Comparison of ENCODE assay signal across 9 mouse cellular contexts in genomic region chrX:7429524-7429865, GRCm38 (mm10). TPM values are rescaled to one million over a fixed set of nuclear protein-coding genes. Genes with fewer than 3 reads are reported as not detected.
DNase-seq lines count a peak whose midpoint lies in the region; ATAC-seq lines count a peak whose summit lies in the region.
"Had no signal": no experiment of that assay in that cellular context is flagged by ENCODE, and none has a peak within 500 bp of the region (broad histone marks: within the 10 kb centered on the region; RNA-seq: fewer than 3 reads in every experiment).

No protein-coding gene starts in this region.

- no peak overlapping the region for H3K9ac ChIP-seq in heart, embryonic 11.5 days (ENCODE audit: low read depth, low read length)
- H3K9ac ChIP-seq in midbrain, embryonic 11.5 days (ENCODE audit: low read length), result no peak overlapping the region
- no peak overlapping the region for H3K9ac ChIP-seq in embryonic facial prominence, embryonic 11.5 days (replicated peaks; ENCODE audit: low read length)

- H3K27me3 ChIP-seq in heart, embryonic 11.5 days (ENCODE audit: control insufficient read depth, insufficient read depth, low read length), result no peaks in the 10 kb centered on the region
- H3K27me3 ChIP-seq in midbrain, embryonic 11.5 days (ENCODE audit: control insufficient read depth, insufficient read depth, low read length), result no peaks in the 10 kb centered on the region
- no peaks in the 10 kb centered on the region for H3K27me3 ChIP-seq in midbrain, embryonic 10.5 days (ENCODE audit: low read depth, poor library complexity, severe bottlenecking)
- no peaks in the 10 kb centered on the region for H3K27me3 ChIP-seq in embryonic facial prominence, embryonic 11.5 days (ENCODE audit: control insufficient read depth, insufficient read depth, low read length)

- H3K9me3 ChIP-seq in heart, embryonic 11.5 days (replicated peaks; ENCODE audit: control insufficient read depth, low read length), result no peaks in the 10 kb centered on the region
- no peaks in the 10 kb centered on the region for H3K9me3 ChIP-seq in midbrain, embryonic 11.5 days (ENCODE audit: control insufficient read depth, low read length)
- no peaks in the 10 kb centered on the region for H3K9me3 ChIP-seq in midbrain, embryonic 10.5 days (replicated peaks)
- H3K9me3 ChIP-seq in embryonic facial prominence, embryonic 11.5 days (replicated peaks; ENCODE audit: control insufficient read depth, low read length), result no peaks in the 10 kb centered on the region

- intact Hi-C loops in heart, postnatal 10 days (cut with DNase I), result no loop called here

- H3K27ac ChIP-seq in heart, embryonic 11.5 days (ENCODE audit: low read depth, low read length), result peak overlapping the region; percentile 41; the same call in 1 of the 2 replicates
- no peak overlapping the region for H3K27ac ChIP-seq in midbrain, embryonic 11.5 days (ENCODE audit: low read depth, low read length)
- no peak overlapping the region; the same call in 1 of the 2 replicates for H3K27ac ChIP-seq in midbrain, embryonic 10.5 days (replicated peaks)
- H3K27ac ChIP-seq in embryonic facial prominence, embryonic 11.5 days (replicated peaks; ENCODE audit: low read depth, low read length), result no peak overlapping the region

- whole genome bisulfite sequencing in heart, embryonic 11.5 days (ENCODE audit: insufficient replicate concordance), result 21% methylated on average over 5 of the region's 5 CpGs
- 20% methylated on average over 5 of the region's 5 CpGs for WGBS in midbrain, embryonic 11.5 days
- 21% methylated on average over 5 of the region's 5 CpGs for WGBS in midbrain, embryonic 10.5 days
- 23% methylated on average over 5 of the region's 5 CpGs for WGBS in embryonic facial prominence, embryonic 11.5 days

- no peak for DNase-seq in heart, postnatal 10 days
- DNase-seq in midbrain, embryonic 11.5 days (ENCODE audit: low spot score, missing footprints), result no peak
- DNase-seq in midbrain, embryonic 10.5 days (ENCODE audit: low spot score), result no peak
- DNase-seq in embryonic facial prominence, embryonic 11.5 days (ENCODE audit: low spot score), result no peak
- DNase-seq in yolk sac, embryonic 10.5 days (ENCODE audit: low spot score), result peak; percentile 58
- DNase-seq in right cerebral cortex, postnatal 25 days, result no peak

- H3K4me2 ChIP-seq in heart, embryonic 11.5 days, result no peak overlapping the region
- no peak overlapping the region for H3K4me2 ChIP-seq in midbrain, embryonic 11.5 days
- no peak overlapping the region for H3K4me2 ChIP-seq in embryonic facial prominence, embryonic 11.5 days (ENCODE audit: low read depth, low read length)
- H3K4me2 ChIP-seq: liver, embryonic 11.5 days had no signal

- ATAC-seq in heart, embryonic 11.5 days (replicated peaks; ENCODE audit: insufficient number of reproducible peaks, low FRiP score, low TSS enrichment), result no peak
- peak; percentile 22; the same call in 1 of the 2 replicates for ATAC-seq in midbrain, embryonic 11.5 days (ENCODE audit: low FRiP score)
- 0 out of 2 replicates have a peak, but pooled peaks have one; percentile 59 for ATAC-seq in embryonic facial prominence, embryonic 11.5 days (replicated peaks; ENCODE audit: insufficient number of reproducible peaks, low FRiP score, low TSS enrichment, low read depth)
- ATAC-seq in megakaryocyte-erythroid progenitor cell, adult 5-6 weeks (replicated peaks; ENCODE audit: low FRiP score, low TSS enrichment, poor library complexity, severe bottlenecking), result no peak

- H3K36me3 ChIP-seq in heart, embryonic 11.5 days (ENCODE audit: control insufficient read depth, insufficient read depth, low read length), result no peaks in the 10 kb centered on the region
- H3K36me3 ChIP-seq in midbrain, embryonic 11.5 days (ENCODE audit: control insufficient read depth, insufficient read depth, low read length), result no peaks in the 10 kb centered on the region
- no peaks in the 10 kb centered on the region for H3K36me3 ChIP-seq in midbrain, embryonic 10.5 days
- H3K36me3 ChIP-seq in embryonic facial prominence, embryonic 11.5 days (replicated peaks; ENCODE audit: control insufficient read depth, insufficient read depth, low read depth, low read length), result no peaks in the 10 kb centered on the region

- H3K4me3 ChIP-seq in heart, embryonic 11.5 days (ENCODE audit: low read depth, low read length), result no peak overlapping the region
- H3K4me3 ChIP-seq in midbrain, embryonic 11.5 days (ENCODE audit: low read depth, low read length), result no peak overlapping the region
- no peak overlapping the region for H3K4me3 ChIP-seq in midbrain, embryonic 10.5 days
- no peak overlapping the region for H3K4me3 ChIP-seq in embryonic facial prominence, embryonic 11.5 days (ENCODE audit: low read depth, low read length)

- no peaks in the 10 kb centered on the region for H3K4me1 ChIP-seq in heart, embryonic 11.5 days (ENCODE audit: control insufficient read depth, insufficient read depth, low read length)
- H3K4me1 ChIP-seq in midbrain, embryonic 11.5 days (ENCODE audit: control insufficient read depth, insufficient read depth, low read length), result no peaks in the 10 kb centered on the region; the same call in 1 of the 2 replicates
- H3K4me1 ChIP-seq in midbrain, embryonic 10.5 days, result peaks cover 15% of the 10 kb centered on the region
- no peaks in the 10 kb centered on the region for H3K4me1 ChIP-seq in embryonic facial prominence, embryonic 11.5 days (ENCODE audit: control insufficient read depth, insufficient read depth, low read length)

RNA-seq across cellular contexts. Expression of gene Usp27x, which starts 53.9 kb away (rescaled TPM):
- 0.33 and 0.48 TPM in 2 replicates for polyA plus RNA-seq in heart, embryonic 11.5 days (2014; fragmentation: Nextera tagmentation; extraction: Ambion mirVana)
- 1 to 10 TPM in 1 of 2 experiments, under 1 TPM in 1; 0.91 to 1.3 TPM for total RNA-seq in heart, postnatal 10 days (2021)
- polyA plus RNA-seq in midbrain, embryonic 11.5 days (2014; fragmentation: Nextera tagmentation; extraction: Ambion mirVana), result 0.46 and 0.55 TPM in 2 replicates
- polyA plus RNA-seq in midbrain, embryonic 10.5 days (2016; fragmentation: Nextera tagmentation; extraction: Ambion mirVana), result 0.64 and 0.70 TPM in 2 replicates
- 0.54 and 0.74 TPM in 2 replicates for polyA plus RNA-seq in embryonic facial prominence, embryonic 11.5 days (2014; fragmentation: Nextera tagmentation; extraction: Ambion mirVana)
- total RNA-seq in megakaryocyte-erythroid progenitor cell, adult 5-6 weeks (2014; fragmentation: Nextera tagmentation), result 0.22 and 0.48 TPM in 2 replicates
- 0.95 TPM in 1 of 2 replicates, not detected in the other for total RNA-seq in megakaryocyte-erythroid progenitor cell, adult 5-6 weeks (2017)

Comparison
In these comparisons a context has a peak if more than half of its experiments do, and no peak if none do; other contexts are left out.
1. ATAC-seq: peak in midbrain, embryonic 11.5 days (single experiment) and embryonic facial prominence, embryonic 11.5 days (single experiment); none in heart, embryonic 11.5 days (single experiment) and megakaryocyte-erythroid progenitor cell, adult 5-6 weeks (single experiment).